Mouse (Mus musculus): ENCODE data around the gene Asxl2.

The Asxl2 gene

DNA sequence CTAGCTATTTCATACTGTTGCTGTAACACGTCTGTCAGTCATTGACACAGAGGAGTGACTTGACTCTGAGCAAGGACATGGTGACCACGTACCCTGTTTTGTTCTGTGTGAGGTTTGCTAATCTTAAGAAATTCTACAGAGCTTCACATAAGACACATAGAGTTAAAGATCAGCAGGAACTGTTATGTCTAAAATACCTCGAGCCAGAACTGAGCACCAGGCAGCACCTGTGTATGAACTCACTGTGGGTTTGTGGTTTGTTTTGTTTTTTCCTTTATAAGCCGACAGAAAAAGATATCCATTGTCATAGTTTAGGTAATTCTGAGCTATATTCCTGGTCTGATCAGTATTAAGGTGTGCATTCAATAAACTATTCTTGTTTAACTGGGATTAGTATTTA, 120.8 kb downstream of the Asxl2 start:
- DNase-seq = no peak

GRCm38 (mm10) chr12:3547911-3548310, 121.3 kb downstream of the Asxl2 start:
- no peak for DNase-seq

DNA sequence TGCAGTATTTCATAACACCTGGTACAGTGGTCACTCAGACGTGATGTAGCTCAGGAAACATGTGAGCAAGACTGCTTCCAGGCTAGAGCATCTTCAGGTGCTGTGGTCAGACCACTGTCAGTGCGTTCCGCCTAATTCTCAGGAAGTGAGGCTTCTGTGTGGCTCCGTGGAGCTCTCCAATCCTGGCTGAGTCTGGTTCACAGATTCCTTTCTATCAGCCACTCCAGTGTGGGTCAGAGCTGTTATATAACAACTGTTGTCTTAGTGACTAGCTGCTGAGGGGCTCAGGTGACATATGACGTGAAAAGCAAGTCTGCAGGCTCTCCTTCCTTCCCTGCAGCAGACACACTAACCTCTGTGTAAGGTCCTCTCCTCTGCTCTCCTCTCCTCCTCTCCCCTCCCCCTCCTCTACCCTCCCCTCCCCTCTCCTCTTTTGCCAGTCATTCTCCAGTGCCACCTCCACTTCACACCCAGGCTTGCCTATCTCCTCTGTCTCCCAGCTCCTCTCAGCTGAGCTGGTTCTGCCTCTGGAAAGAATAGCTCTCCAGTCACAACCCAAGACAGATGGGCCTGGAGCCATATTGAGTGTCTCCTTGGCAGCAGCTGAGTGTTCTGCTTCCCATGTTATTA, 122.0 kb downstream of the Asxl2 start:
- no peak for DNase-seq

GRCm38 (mm10) chr12:3550280-3550679, 123.6 kb downstream of the Asxl2 start:
- no peak for DNase-seq
